21 mouse cellular contexts compared by ENCODE assay signal in genomic region chr19:56705026-56705675, GRCm38 (mm10). TPM values are rescaled to one million over a fixed set of nuclear protein-coding genes. Genes with fewer than 3 reads are reported as not detected.
A peak's percentile ranks its signal among the peaks of the same experiment; 100 is the strongest.
DNase-seq lines count a peak whose midpoint lies in the region; ATAC-seq and TF ChIP-seq lines count a peak whose summit lies in the region.
"Had no signal": no experiment of that assay in that cellular context is flagged by ENCODE, and none has a peak within 500 bp of the region (broad histone marks: within the 10 kb centered on the region; RNA-seq: fewer than 3 reads in every experiment).

No protein-coding gene starts in this region.

- H3K27me3 ChIP-seq in limb, embryonic 13.5 days, result peaks cover 6% of the 10 kb centered on the region
- H3K27me3 ChIP-seq in limb, embryonic 10.5 days (ENCODE audit: low read depth, poor library complexity, severe bottlenecking), result peaks cover 22% of the 10 kb centered on the region; the same call in 1 of the 2 replicates
- H3K27me3 ChIP-seq in hindbrain, embryonic 16.5 days (replicated peaks; ENCODE audit: control insufficient read depth, insufficient read depth, low read length), result no peaks in the 10 kb centered on the region; the same call in 1 of the 2 replicates
- H3K27me3 ChIP-seq: CH12.LX; forebrain, embryonic 15.5 days had no signal

- no peak overlapping the region for H3K4me3 ChIP-seq in limb, embryonic 13.5 days
- H3K4me3 ChIP-seq in limb, embryonic 10.5 days, result no peak overlapping the region
- H3K4me3 ChIP-seq in lung, adult 2 months (replicated peaks; ENCODE audit: extremely low read depth, low read depth, low read length), result no peak overlapping the region
- H3K4me3 ChIP-seq in hindbrain, embryonic 16.5 days (ENCODE audit: low read length), result no peak overlapping the region
- H3K4me3 ChIP-seq: forebrain, embryonic 15.5 days; heart, embryonic 10.5 days; midbrain, embryonic 12.5 days had no signal

- H3K4me2 ChIP-seq in limb, embryonic 13.5 days (replicated peaks), result no peak overlapping the region
- no peak overlapping the region for H3K4me2 ChIP-seq in hindbrain, embryonic 16.5 days (ENCODE audit: low read length)
- H3K4me2 ChIP-seq: forebrain, embryonic 15.5 days; midbrain, embryonic 12.5 days had no signal

- no peak overlapping the region for H3K27ac ChIP-seq in limb, embryonic 13.5 days
- H3K27ac ChIP-seq in limb, embryonic 10.5 days, result no peak overlapping the region
- H3K27ac ChIP-seq in hindbrain, embryonic 16.5 days (ENCODE audit: low read depth, low read length), result no peak overlapping the region
- H3K27ac ChIP-seq: forebrain, embryonic 15.5 days; macrophage; midbrain, embryonic 12.5 days had no signal

- peak; percentile 17 for DNase-seq in embryo, embryonic 11 days
- DNase-seq in embryo, embryonic 10 days (ENCODE audit: low spot score), result no peak
- no peak for DNase-seq in limb, embryonic 10.5 days (ENCODE audit: low spot score)
- peak; percentile 33 for DNase-seq in lung, adult 2 months
- DNase-seq in lung, postnatal 4 days, result peak; percentile 42 to 80
- no peak for DNase-seq in right cerebral cortex, postnatal 10 days (ENCODE audit: low spot score in 2 of 2)
- DNase-seq: adrenal gland, postnatal 10 days; cerebellum, adult 18-20 months; gastrocnemius, postnatal 36 days; heart, postnatal 36 days; kidney, adult 8-10 months; layer of hippocampus, postnatal 36 days; right cerebral cortex, postnatal 4 days; thymus, adult 2 months had no signal

- TF ChIP-seq CTCF in lung, adult 2 months (IDR thresholded peaks at IDR 0.05; ENCODE audit: insufficient read depth, low read length), result no peak

- peaks cover 15% of the 10 kb centered on the region for H3K4me1 ChIP-seq in limb, embryonic 13.5 days
- peaks cover 23% of the 10 kb centered on the region for H3K4me1 ChIP-seq in limb, embryonic 10.5 days
- H3K4me1 ChIP-seq in lung, adult 2 months (ENCODE audit: control insufficient read depth, insufficient read depth, low read length), result peaks cover 14% of the 10 kb centered on the region
- peaks cover 13% of the 10 kb centered on the region for H3K4me1 ChIP-seq in hindbrain, embryonic 16.5 days (ENCODE audit: control insufficient read depth, insufficient read depth, low read depth, low read length)

- ATAC-seq in limb, embryonic 13.5 days (ENCODE audit: low FRiP score, low read depth), result no peak
- no peak for ATAC-seq in hindbrain, embryonic 16.5 days
- ATAC-seq: forebrain, embryonic 15.5 days had no signal

- WGBS in limb, embryonic 13.5 days, result 39% methylated on average over 8 of the region's 8 CpGs
- WGBS in limb, embryonic 10.5 days, result 68% methylated on average over 8 of the region's 8 CpGs
- WGBS in lung, adult 2 months, result 36% methylated on average over 8 of the region's 8 CpGs
- 40% methylated on average over 8 of the region's 8 CpGs for WGBS in hindbrain, embryonic 16.5 days

- H3K9ac ChIP-seq in limb, embryonic 13.5 days, result 0 out of 2 replicates have a peak overlapping the region, but pooled peaks have one; percentile 4
- H3K9ac ChIP-seq in hindbrain, embryonic 16.5 days (ENCODE audit: low read depth, low read length), result no peak overlapping the region
- H3K9ac ChIP-seq: forebrain, embryonic 15.5 days; midbrain, embryonic 12.5 days had no signal

- H3K36me3 ChIP-seq in limb, embryonic 13.5 days, result no peaks in the 10 kb centered on the region
- H3K36me3 ChIP-seq in limb, embryonic 10.5 days, result no peaks in the 10 kb centered on the region
- H3K36me3 ChIP-seq in hindbrain, embryonic 16.5 days (ENCODE audit: control insufficient read depth, insufficient read depth, low read length), result no peaks in the 10 kb centered on the region
- H3K36me3 ChIP-seq: forebrain, embryonic 15.5 days; heart, embryonic 10.5 days; midbrain, embryonic 12.5 days had no signal

- no peaks in the 10 kb centered on the region for H3K9me3 ChIP-seq in limb, embryonic 13.5 days
- H3K9me3 ChIP-seq in limb, embryonic 10.5 days (replicated peaks), result no peaks in the 10 kb centered on the region
- H3K9me3 ChIP-seq in hindbrain, embryonic 16.5 days (ENCODE audit: control insufficient read depth, low read length), result no peaks in the 10 kb centered on the region
- H3K9me3 ChIP-seq: forebrain, embryonic 15.5 days; heart, embryonic 10.5 days; midbrain, embryonic 12.5 days had no signal

- TF ChIP-seq POLR2A in lung, adult 2 months (IDR thresholded peaks at IDR 0.05; ENCODE audit: borderline replicate concordance, extremely low read depth, low read depth, low read length), result no peak

RNA-seq across cellular contexts. Expression of gene Adrb1, which starts 16.8 kb away (rescaled TPM):
- polyA plus RNA-seq in limb, embryonic 13.5 days (2015; fragmentation: Nextera tagmentation; extraction: Ambion mirVana), result 0.61 and 0.62 TPM in 2 replicates
- polyA plus RNA-seq in limb, embryonic 10.5 days (2016; fragmentation: Nextera tagmentation; extraction: Ambion mirVana), result 0.16 TPM in 1 of 2 replicates, not detected in the other
- polyA plus RNA-seq in lung, adult 2 months (2012; rRNA removed), result 81.9 and 120 TPM in 2 replicates
- polyA plus RNA-seq in hindbrain, embryonic 16.5 days (2015; fragmentation: Nextera tagmentation; extraction: Ambion mirVana), result 0.56 and 0.71 TPM in 2 replicates

Comparison
In these comparisons a context has a peak if more than half of its experiments do, and no peak if none do; other contexts are left out.
1. DNase-seq: peak in embryo, embryonic 11 days (single experiment), lung, adult 2 months (single experiment) and lung, postnatal 4 days (2 of 2); none in embryo, embryonic 10 days (single experiment), limb, embryonic 10.5 days (single experiment) and right cerebral cortex, postnatal 10 days (0 of 2).
2. RNA of gene Adrb1, which starts 16.8 kb away (polyA plus RNA-seq): 81.9 to 120 TPM in lung, adult 2 months; 0.61 to 0.62 TPM in limb, embryonic 13.5 days, 0.56 to 0.71 TPM in hindbrain, embryonic 16.5 days and 0.16 TPM in limb, embryonic 10.5 days; every median in the first group is over 10 times any median in the second.